Mouse (Mus musculus) liver, adult 2 months (tissue): ENCODE data around the gene Galr3. TPM values are rescaled to one million over a fixed set of nuclear protein-coding genes. Genes with fewer than 3 reads are reported as not detected.

Experiments
- DNase-seq: peaks from one replicate; pipeline ENCODE4 v3.0.0-alpha.2; 2011; ENCODE audit warnings: low read depth, low spot score; ENCODE audit errors: extremely low read depth
- H3K27ac ChIP-seq: fragments of 200-500 bp; replicated peaks from 2 replicates; pipeline ENCODE4 v1.5.1; 2012; ENCODE audit warnings: low read depth, mild to moderate bottlenecking, control low read depth, inconsistent platforms, low read length; ENCODE audit not compliant: insufficient read depth
- H3K27me3 ChIP-seq: fragments of 200-500 bp; 2 replicates; pipeline ENCODE4 v1.6.1; 2012; ENCODE audit warnings: mild to moderate bottlenecking, moderate library complexity, low read length, inconsistent platforms; ENCODE audit not compliant: control insufficient read depth, insufficient read depth
- H3K36me3 ChIP-seq: fragments of 200-500 bp; 2 replicates; pipeline ENCODE4 v1.6.1; 2012; ENCODE audit warnings: low read length, inconsistent platforms; ENCODE audit not compliant: control insufficient read depth, insufficient read depth
- H3K4me1 ChIP-seq: fragments of 200-500 bp; 2 replicates; pipeline ENCODE4 v1.6.1; 2011; ENCODE audit warnings: low read length; ENCODE audit not compliant: control insufficient read depth, insufficient read depth
- H3K4me3 ChIP-seq: fragments of 200-500 bp; 2 replicates; pipeline ENCODE4 v1.5.1; 2011; ENCODE audit warnings: low read depth, mild to moderate bottlenecking, control low read depth, low read length, moderate library complexity; ENCODE audit not compliant: insufficient read depth
- H3K79me2 ChIP-seq: fragments of 200-500 bp; 2 replicates; pipeline ENCODE4 v1.6.1; 2012; ENCODE audit warnings: inconsistent platforms, mild to moderate bottlenecking, low read length, moderate library complexity; ENCODE audit not compliant: control insufficient read depth, insufficient read depth
- H3K9ac ChIP-seq: fragments of 200-500 bp; 2 replicates; pipeline ENCODE4 v1.6.1; 2012; ENCODE audit warnings: low read depth, mild to moderate bottlenecking, control low read depth, inconsistent platforms, low read length
- CTCF ChIP-seq: fragments of 200-500 bp; IDR thresholded peaks from 2 replicates; pipeline ENCODE4 v1.5.1; 2011; ENCODE audit warnings: low read depth, low read length, control low read depth
- POLR2A ChIP-seq: fragments of 200-500 bp; IDR thresholded peaks from 2 replicates; pipeline ENCODE4 v1.6.1; 2011; ENCODE audit warnings: low read length, control low read depth; ENCODE audit not compliant: insufficient read depth; ENCODE audit errors: extremely low read depth
- WGBS: fragments of 180-500 bp; shearing (Covaris S2); methylation state at CpG from one replicate; pipeline ENCODE4 v1.1.7; 2018; 5-methylcytosine and 5-hydroxymethylcytosine counted together
- polyA plus RNA-seq: library from polyadenylated mRNA; depleted of rRNA; stranded (reverse); fragments of >200 nt; gene quantifications from 2 replicates; pipeline ENCODE4 v1.2.3, GENCODE M21; 2012; rRNA removed
- total RNA-seq: library from RNA; depleted of rRNA; stranded (reverse); fragments of >200 nt; gene quantifications from 2 replicates; pipeline ENCODE4 v1.2.3, GENCODE M21; 2014; rRNA removed

The Galr3 gene
- total and polyA plus RNA-seq, 2 experiments = not detected

DNA sequence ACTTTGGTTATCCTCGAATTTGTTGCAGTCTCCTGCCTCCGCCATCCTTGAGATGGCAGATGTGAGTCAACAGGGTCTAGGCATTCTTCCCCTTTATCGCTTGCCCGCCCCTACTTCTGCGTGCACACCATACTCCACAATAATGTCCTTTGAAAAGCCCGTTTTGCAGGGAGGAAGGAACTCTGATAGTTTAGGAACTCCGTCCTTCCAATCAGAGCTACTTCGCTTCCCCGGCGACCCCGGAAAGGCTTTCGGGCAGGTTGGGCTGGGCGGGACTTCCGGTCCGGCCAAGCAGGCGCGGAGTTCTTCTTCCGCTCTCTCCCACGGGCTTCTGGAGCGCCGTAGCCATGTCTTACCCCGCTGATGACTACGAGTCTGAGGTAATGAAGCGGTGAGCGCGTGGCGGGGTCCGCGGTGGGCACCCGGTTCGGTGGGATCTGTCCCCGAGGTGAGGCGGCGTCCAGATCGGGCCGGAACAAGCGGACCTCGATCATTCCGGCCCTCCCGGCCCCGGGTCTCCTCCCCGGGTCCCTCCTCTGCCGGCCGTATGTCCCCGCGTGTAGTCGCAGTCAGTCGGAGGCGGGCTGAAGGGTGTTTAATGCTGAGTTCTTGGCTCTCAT lies 33.3 kb downstream of the Galr3 start, which contains the start of gene Eif3l:
Gene Eif3l, plus strand, starts transcription at position 267 of the 620 bp plus-strand sequence.
- no peaks in the 10 kb centered on the region; the same call in 1 of the 2 replicates for H3K79me2 ChIP-seq
- TF ChIP-seq CTCF (no peak), POLR2A (peak; percentile 37; the same call in 1 of the 2 replicates)
- WGBS = under 1% methylated on average over 49 of the region's 49 CpGs
- peak within 1 kb of the TSS; percentile 90 for H3K4me3 ChIP-seq
- peak within 1 kb of the TSS; percentile 64 for H3K27ac ChIP-seq
- H3K27me3 ChIP-seq = no peaks in the 10 kb centered on the region
- peak; percentile 80 for DNase-seq
- H3K9ac ChIP-seq = peak within 1 kb of the TSS; percentile 90
- peaks cover 22% of the 10 kb centered on the region; the same call in 1 of the 2 replicates for H3K36me3 ChIP-seq
- H3K4me1 ChIP-seq = peaks cover 6% of the 10 kb centered on the region

GRCm38 (mm10) chr15:79075658-79076365 lies 34.1 kb downstream of the Galr3 start:
- peaks cover 6% of the 10 kb centered on the region for H3K4me1 ChIP-seq
- H3K36me3 ChIP-seq = peaks cover 25% of the 10 kb centered on the region; the same call in 1 of the 2 replicates
- peak overlapping the region; percentile 90 for H3K4me3 ChIP-seq
- TF ChIP-seq POLR2A = no peak
- no peak overlapping the region for H3K27ac ChIP-seq
- DNase-seq = peak; percentile 7
- H3K9ac ChIP-seq = peak overlapping the region; percentile 90
- no peaks in the 10 kb centered on the region; the same call in 1 of the 2 replicates for H3K79me2 ChIP-seq
- 21% methylated on average over 15 of the region's 15 CpGs for WGBS
- H3K27me3 ChIP-seq = no peaks in the 10 kb centered on the region

DNA sequence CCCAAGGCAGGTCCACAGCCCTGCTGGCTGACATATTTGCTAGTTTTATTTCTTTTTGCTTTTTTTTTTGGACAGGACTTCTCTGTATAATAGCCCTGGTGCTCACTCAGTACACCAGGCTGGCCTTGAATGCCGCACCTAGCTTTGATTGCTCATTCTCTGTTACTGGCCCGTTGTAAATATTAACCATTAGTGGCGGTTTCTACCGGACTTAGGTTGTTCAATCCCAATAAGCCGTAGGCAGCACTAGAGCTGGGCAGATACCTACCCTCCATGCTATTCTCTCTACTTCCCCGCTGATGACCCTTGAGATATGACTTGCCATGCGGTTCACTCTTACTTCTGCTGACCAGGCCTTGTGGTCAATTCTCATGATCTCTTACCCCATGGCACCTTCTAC lies 37.9 kb downstream of the Galr3 start:
- WGBS = 77% methylated on average over 7 of the region's 7 CpGs
- no peak overlapping the region for H3K4me3 ChIP-seq
- DNase-seq = no peak
- H3K27me3 ChIP-seq = no peaks in the 10 kb centered on the region
- no peak overlapping the region for H3K9ac ChIP-seq
- no peaks in the 10 kb centered on the region; the same call in 1 of the 2 replicates for H3K79me2 ChIP-seq
- TF ChIP-seq POLR2A = no peak
- no peak for TF ChIP-seq CTCF
- no peak overlapping the region for H3K27ac ChIP-seq
- peaks cover 2% of the 10 kb centered on the region; the same call in 1 of the 2 replicates for H3K4me1 ChIP-seq
- peaks cover 53% of the 10 kb centered on the region for H3K36me3 ChIP-seq

DNA sequence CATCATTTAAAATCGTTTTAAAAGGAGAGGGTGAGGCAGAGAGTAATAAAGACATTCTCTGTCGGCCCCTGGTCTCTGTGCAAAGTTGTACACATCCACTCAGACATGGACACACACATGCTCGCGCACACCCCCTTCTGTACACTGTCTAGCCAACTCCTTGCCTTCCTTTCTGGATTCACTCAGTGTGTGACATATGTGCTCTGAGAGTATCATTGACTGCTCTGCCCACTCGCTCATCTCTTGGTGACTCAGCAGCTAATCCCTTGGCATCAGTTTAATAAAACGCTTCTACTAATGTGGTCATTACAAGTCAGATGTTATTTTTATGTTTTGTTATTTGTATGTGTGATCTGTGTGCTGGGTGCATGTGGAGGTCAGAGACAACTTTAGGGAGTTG lies 50.6 kb downstream of the Galr3 start:
- Histone ChIP-seq H3K9ac (no peak overlapping the region), H3K4me1 (peaks cover under 1% of the 10 kb centered on the region), H3K27ac (no peak overlapping the region), H3K36me3 (peaks cover 39% of the 10 kb centered on the region), H3K27me3 (no peaks in the 10 kb centered on the region), H3K79me2 (no peaks in the 10 kb centered on the region), H3K4me3 (no peak overlapping the region)
- WGBS = 89% methylated on average over 6 of the region's 6 CpGs
- no peak for DNase-seq
- no peak for TF ChIP-seq POLR2A
- no peak for TF ChIP-seq CTCF

Other genes with a start within 250 kb of the Galr3 start
- gene Card10, start 238.8 kb upstream of the Galr3 start, total RNA-seq = 2.7 and 4.3 TPM in 2 replicates
- gene Card10, start 238.8 kb upstream of the Galr3 start, polyA plus RNA-seq = 15.0 and 18.7 TPM in 2 replicates
- 6.5 and 8.5 TPM in 2 replicates for gene Cdc42ep1, start 199.3 kb upstream of the Galr3 start, total RNA-seq
- gene Cdc42ep1, start 199.3 kb upstream of the Galr3 start, polyA plus RNA-seq = 39.7 and 42.7 TPM in 2 replicates
- 0.55 TPM in 1 of 2 replicates, not detected in the other for gene Lgals2, start 186.4 kb upstream of the Galr3 start, total RNA-seq
- gene Lgals2, start 186.4 kb upstream of the Galr3 start, polyA plus RNA-seq = 0.57 TPM in 1 of 2 replicates, not detected in the other
- gene Gga1, start 164.7 kb upstream of the Galr3 start, total RNA-seq = 4.4 and 6.4 TPM in 2 replicates
- 34.9 and 42.7 TPM in 2 replicates for gene Gga1, start 164.7 kb upstream of the Galr3 start, polyA plus RNA-seq
- not detected in 2 replicates for gene Gm49510, start 142.2 kb upstream of the Galr3 start, total RNA-seq
- not detected in 2 replicates for gene Gm49510, start 142.2 kb upstream of the Galr3 start, polyA plus RNA-seq
- gene Sh3bp1, start 142.1 kb upstream of the Galr3 start, total RNA-seq = 0.37 and 2.3 TPM in 2 replicates
- gene Sh3bp1, start 142.1 kb upstream of the Galr3 start, polyA plus RNA-seq = 3.7 and 6.0 TPM in 2 replicates
- 0.27 and 0.37 TPM in 2 replicates for gene Pdxp, start 128.0 kb upstream of the Galr3 start, total RNA-seq
- 0.62 and 1.2 TPM in 2 replicates for gene Pdxp, start 128.0 kb upstream of the Galr3 start, polyA plus RNA-seq
- gene Lgals1, start 115.2 kb upstream of the Galr3 start, total RNA-seq = 23.2 and 31.6 TPM in 2 replicates
- gene Lgals1, start 115.2 kb upstream of the Galr3 start, polyA plus RNA-seq = 25.2 and 26.9 TPM in 2 replicates
- gene Nol12, start 107.0 kb upstream of the Galr3 start, total RNA-seq = 4.0 and 5.3 TPM in 2 replicates
- 10.3 and 13.1 TPM in 2 replicates for gene Nol12, start 107.0 kb upstream of the Galr3 start, polyA plus RNA-seq
- gene Triobp, start 94.2 kb upstream of the Galr3 start, total RNA-seq = 11.9 and 14.3 TPM in 2 replicates
- 19.9 and 24.3 TPM in 2 replicates for gene Triobp, start 94.2 kb upstream of the Galr3 start, polyA plus RNA-seq
- gene H1f0, start 13.4 kb upstream of the Galr3 start, total RNA-seq = 64.2 and 82.1 TPM in 2 replicates
- gene H1f0, start 13.4 kb upstream of the Galr3 start, polyA plus RNA-seq = 68.0 and 79.0 TPM in 2 replicates
- 5.1 and 6.4 TPM in 2 replicates for gene Ankrd54, start 21.0 kb downstream of the Galr3 start, total RNA-seq
- gene Ankrd54, start 21.0 kb downstream of the Galr3 start, polyA plus RNA-seq = 22.5 and 27.1 TPM in 2 replicates
- gene Eif3l, start 33.3 kb downstream of the Galr3 start, total RNA-seq = 82.1 and 94.2 TPM in 2 replicates
- gene Eif3l, start 33.3 kb downstream of the Galr3 start, polyA plus RNA-seq = 98.3 and 103 TPM in 2 replicates
- gene Micall1, start 67.0 kb downstream of the Galr3 start, total RNA-seq = 3.0 and 3.3 TPM in 2 replicates
- 6.2 and 8.9 TPM in 2 replicates for gene Micall1, start 67.0 kb downstream of the Galr3 start, polyA plus RNA-seq
- 29.2 and 36.0 TPM in 2 replicates for gene Polr2f, start 99.1 kb downstream of the Galr3 start, total RNA-seq
- 29.9 and 33.8 TPM in 2 replicates for gene Polr2f, start 99.1 kb downstream of the Galr3 start, polyA plus RNA-seq
- gene 1700088E04Rik, start 99.4 kb downstream of the Galr3 start, total RNA-seq = 0.65 and 0.67 TPM in 2 replicates
- gene 1700088E04Rik, start 99.4 kb downstream of the Galr3 start, polyA plus RNA-seq = 0.25 and 0.65 TPM in 2 replicates
- not detected in 2 replicates for gene Sox10, start 123.4 kb downstream of the Galr3 start, total RNA-seq
- 0.06 TPM in 1 of 2 replicates, not detected in the other for gene Sox10, start 123.4 kb downstream of the Galr3 start, polyA plus RNA-seq
- gene Pick1, start 187.3 kb downstream of the Galr3 start, total RNA-seq = 12.4 and 12.8 TPM in 2 replicates
- gene Pick1, start 187.3 kb downstream of the Galr3 start, polyA plus RNA-seq = 15.4 and 18.5 TPM in 2 replicates
- gene Gm49486, start 187.5 kb downstream of the Galr3 start, total RNA-seq = not detected in 2 replicates
- not detected in 2 replicates for gene Gm49486, start 187.5 kb downstream of the Galr3 start, polyA plus RNA-seq
- not detected in 2 replicates for gene Slc16a8, start 212.9 kb downstream of the Galr3 start, total RNA-seq
- gene Slc16a8, start 212.9 kb downstream of the Galr3 start, polyA plus RNA-seq = not detected in 2 replicates
- 0.20 TPM in 1 of 2 replicates, not detected in the other for gene Baiap2l2, start 243.7 kb downstream of the Galr3 start, total RNA-seq
- 0.31 and 0.51 TPM in 2 replicates for gene Baiap2l2, start 243.7 kb downstream of the Galr3 start, polyA plus RNA-seq